Mouse (Mus musculus): ENCODE measurements around the gene Mecom.
A peak's percentile ranks its signal among the peaks of the same experiment; 100 is the strongest.

GRCm38 (mm10) chr3:30269253-30269652 lies 278.6 kb downstream of the Mecom start:
- no peak for TF ChIP-seq ZNF384 (IDR thresholded peaks at IDR 0.05; ENCODE audit: low read depth, low read length)
- TF ChIP-seq HCFC1 (IDR thresholded peaks at IDR 0.05; ENCODE audit: borderline replicate concordance, insufficient read depth, low read length) = no peak
- TF ChIP-seq CHD2 (IDR thresholded peaks at IDR 0.05; ENCODE audit: low read depth, low read length) = no peak
- no peak for TF ChIP-seq MAFK (IDR thresholded peaks at IDR 0.05; ENCODE audit: insufficient read depth, low read depth, low read length)
- TF ChIP-seq ZC3H11A (IDR thresholded peaks at IDR 0.05; ENCODE audit: borderline replicate concordance, low read depth, low read length) = 0 out of 2 replicates have a peak, but pooled peaks have one; percentile 13
